Mouse (Mus musculus) liver, postnatal 0 days (tissue): Measurements from ENCODE around the gene Celsr3. TPM values are rescaled to one million over a fixed set of nuclear protein-coding genes. Genes with fewer than 3 reads are reported as not detected.

Experiments
- ATAC-seq: fragments of 200-750 bp; cut with Nextera tagmentation; 2 replicates; pipeline ENCODE4 v1.8.0; 2017; ENCODE audit warnings: mild to moderate bottlenecking, moderate library complexity
- DNase-seq: peaks from one replicate; pipeline ENCODE4 v3.0.0-alpha.2; 2016
- H3K27ac ChIP-seq: fragments of 300-500 bp; sonication (generic); 2 replicates; pipeline ENCODE4 v1.5.1; 2014; ENCODE audit warnings: antibody characterized with exemption, moderate library complexity, mild to moderate bottlenecking, low read depth
- H3K27me3 ChIP-seq: fragments of 300-500 bp; sonication (generic); 2 replicates; pipeline ENCODE4 v1.6.1; 2014; ENCODE audit warnings: low read length, control low read depth, mixed read lengths; ENCODE audit not compliant: insufficient read depth
- H3K36me3 ChIP-seq: fragments of 300-500 bp; sonication (generic); replicated peaks from 2 replicates; pipeline ENCODE4 v1.6.1; 2014; ENCODE audit warnings: mild to moderate bottlenecking, control low read depth, low read length, moderate library complexity, mixed read lengths; ENCODE audit not compliant: insufficient read depth
- H3K4me1 ChIP-seq: fragments of 300-500 bp; sonication (generic); 2 replicates; pipeline ENCODE4 v1.6.1; 2014; ENCODE audit warnings: antibody characterized with exemption, mild to moderate bottlenecking, control low read depth; ENCODE audit not compliant: insufficient read depth
- H3K4me2 ChIP-seq: fragments of 300-500 bp; sonication (generic); 2 replicates; pipeline ENCODE4 v1.6.1; 2014; ENCODE audit warnings: low read depth, mild to moderate bottlenecking, low read length, moderate library complexity, mixed read lengths
- H3K4me3 ChIP-seq: fragments of 300-500 bp; sonication (generic); 2 replicates; pipeline ENCODE4 v1.5.1; 2014; ENCODE audit warnings: low read depth, low read length
- H3K9ac ChIP-seq: fragments of 300-500 bp; sonication (generic); replicated peaks from 2 replicates; pipeline ENCODE4 v1.6.1; 2014; ENCODE audit warnings: mild to moderate bottlenecking, moderate library complexity
- H3K9me3 ChIP-seq: fragments of 300-500 bp; sonication (generic); 2 replicates; pipeline ENCODE4 v1.6.1; 2016; ENCODE audit warnings: mild to moderate bottlenecking, control low read depth, low read length, mixed read lengths
- CTCF ChIP-seq: sonication (generic); IDR thresholded peaks from 2 replicates; pipeline ENCODE4 v1.5.1; 2016; ENCODE audit warnings: antibody characterized with exemption, low read depth
- EP300 ChIP-seq: IDR thresholded peaks from 2 replicates; pipeline ENCODE4 v1.6.1; 2016; ENCODE audit warnings: antibody characterized with exemption, low read depth, mild to moderate bottlenecking
- WGBS: fragments of 180-500 bp; shearing (Covaris S2); extraction: QIAGEN DNeasy Blood & Tissue Kit; methylation state at CpG from one replicate; pipeline ENCODE4 v1.1.7; 2014; ENCODE audit not compliant: insufficient replicate concordance; 5-methylcytosine and 5-hydroxymethylcytosine counted together
- polyA plus RNA-seq: library from polyadenylated mRNA; unstranded; fragments of >200 nt; fragmentation: Nextera tagmentation; extraction: Ambion mirVana; gene quantifications from 2 replicates; pipeline ENCODE4 v1.2.1, GENCODE M21; 2015

Gene Celsr3
- polyA plus RNA-seq, 1 experiment from 2014 or later = 0.23 TPM

- H3K27me3 ChIP-seq = no peaks in the 10 kb centered on the region
These were observed 33.4 kb upstream of the Celsr3 start for GRCm38 (mm10) chr9:108792730-108793129.

GRCm38 (mm10) chr9:108795281-108795680, 30.8 kb upstream of the Celsr3 start:
- H3K27ac ChIP-seq = peak overlapping the region; percentile 95
- 36% methylated on average over 2 of the region's 2 CpGs for WGBS

More at GRCm38 (mm10) chr9:108792730-108793129, 33.4 kb upstream of the Celsr3 start:
- Histone ChIP-seq H3K27ac (peak overlapping the region; percentile 45), H3K36me3 (peaks cover 23% of the 10 kb centered on the region), H3K9me3 (no peaks in the 10 kb centered on the region), H3K9ac (no peak overlapping the region), H3K4me3 (no peak overlapping the region), H3K4me2 (peak overlapping the region; percentile 36), H3K4me1 (peaks cover 72% of the 10 kb centered on the region)
- ATAC-seq (peak; percentile 20), DNase-seq (no peak)
- TF ChIP-seq EP300 = no peak
- no peak for TF ChIP-seq CTCF
- 31% methylated on average over 3 of the region's 3 CpGs for WGBS

DNA sequence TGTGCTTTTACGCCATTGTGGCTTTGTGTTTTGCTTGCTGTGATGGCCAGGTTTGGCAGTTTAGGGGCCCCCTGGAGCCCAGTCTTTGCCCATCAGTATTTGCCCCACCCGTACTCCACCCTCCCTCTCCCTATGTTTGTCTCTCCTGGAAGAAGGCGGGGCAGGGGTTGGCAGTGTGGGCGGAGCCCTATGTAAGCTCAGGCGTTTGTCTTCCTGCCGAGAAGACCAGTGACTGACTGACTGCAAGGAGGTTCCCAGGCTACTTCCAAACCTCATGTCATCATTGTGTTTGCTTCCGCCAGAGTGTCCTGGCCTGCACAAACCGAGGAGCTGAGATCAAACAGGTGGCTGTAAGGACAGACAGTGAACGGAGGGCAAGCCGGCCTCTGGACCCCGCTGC, 30.4 kb upstream of the Celsr3 start:
- WGBS = 32% methylated on average over 11 of the region's 11 CpGs
- H3K4me1 ChIP-seq = peaks cover 51% of the 10 kb centered on the region
- H3K4me3 ChIP-seq = peak overlapping the region; percentile 57
- H3K4me2 ChIP-seq = peak overlapping the region; percentile 71
- peaks cover 43% of the 10 kb centered on the region for H3K36me3 ChIP-seq
- H3K9ac ChIP-seq = peak overlapping the region; percentile 69
- DNase-seq = peak; percentile 83
- no peaks in the 10 kb centered on the region for H3K27me3 ChIP-seq
- H3K27ac ChIP-seq = peak overlapping the region; percentile 95
- ATAC-seq = peak; percentile 90
- TF ChIP-seq CTCF = no peak
- 0 out of 2 replicates have a peak, but pooled peaks have one; percentile 2 for TF ChIP-seq EP300
- no peaks in the 10 kb centered on the region for H3K9me3 ChIP-seq

More at GRCm38 (mm10) chr9:108795281-108795680, 30.8 kb upstream of the Celsr3 start:
- no peaks in the 10 kb centered on the region for H3K9me3 ChIP-seq
- ATAC-seq = peak; percentile 74
- TF ChIP-seq EP300 (peak; percentile 31; the same call in 1 of the 2 replicates), CTCF (no peak)
- H3K4me2 ChIP-seq = peak overlapping the region; percentile 71
- peak overlapping the region; percentile 38 for H3K9ac ChIP-seq
- H3K4me1 ChIP-seq = peaks cover 56% of the 10 kb centered on the region
- H3K36me3 ChIP-seq = peaks cover 41% of the 10 kb centered on the region
- peak overlapping the region; percentile 57 for H3K4me3 ChIP-seq
- no peaks in the 10 kb centered on the region for H3K27me3 ChIP-seq
- DNase-seq = no peak

DNA sequence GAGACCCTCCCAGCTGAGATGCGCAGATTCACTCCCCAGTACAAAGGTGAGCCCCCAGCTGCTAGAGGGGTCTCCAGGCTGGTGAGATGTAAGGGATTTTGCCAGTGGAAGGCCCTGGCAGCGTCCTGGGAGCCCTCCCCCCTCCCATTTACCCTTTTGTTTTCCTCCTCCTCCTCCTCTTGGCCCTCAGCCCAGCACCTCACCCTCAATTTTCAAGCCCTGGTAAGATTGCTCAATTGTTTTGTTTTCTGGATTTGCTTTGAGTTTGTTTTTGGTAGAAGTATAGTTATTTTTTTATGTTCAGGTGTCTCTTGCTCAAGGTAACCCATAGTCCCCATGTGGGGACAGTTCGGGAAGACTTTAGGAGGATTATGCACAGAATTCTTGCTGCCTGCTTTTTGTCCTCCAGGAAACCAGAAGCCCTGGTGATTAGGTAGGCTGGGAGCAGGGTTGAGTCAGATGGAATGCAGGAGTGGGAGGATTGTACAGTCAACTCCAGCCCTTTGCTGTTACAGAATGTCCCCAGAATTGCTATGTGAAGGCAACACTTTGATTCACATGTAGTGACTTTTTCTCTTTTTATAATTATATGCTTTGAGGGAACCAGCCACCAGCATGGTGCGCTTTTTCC, 29.7 kb upstream of the Celsr3 start:
- TF ChIP-seq CTCF (no peak), EP300 (no peak)
- H3K4me1 ChIP-seq = peaks cover 48% of the 10 kb centered on the region
- peak overlapping the region; percentile 95 for H3K27ac ChIP-seq
- H3K27me3 ChIP-seq = no peaks in the 10 kb centered on the region
- peak; percentile 17; the same call in 1 of the 2 replicates for ATAC-seq
- DNase-seq = peak; percentile 61
- H3K36me3 ChIP-seq = peaks cover 50% of the 10 kb centered on the region
- H3K4me3 ChIP-seq = peak overlapping the region; percentile 57
- H3K9ac ChIP-seq = peak overlapping the region; percentile 69
- H3K4me2 ChIP-seq = peak overlapping the region; percentile 71
- no peaks in the 10 kb centered on the region for H3K9me3 ChIP-seq
- WGBS = 80% methylated on average over 4 of the region's 4 CpGs

DNA sequence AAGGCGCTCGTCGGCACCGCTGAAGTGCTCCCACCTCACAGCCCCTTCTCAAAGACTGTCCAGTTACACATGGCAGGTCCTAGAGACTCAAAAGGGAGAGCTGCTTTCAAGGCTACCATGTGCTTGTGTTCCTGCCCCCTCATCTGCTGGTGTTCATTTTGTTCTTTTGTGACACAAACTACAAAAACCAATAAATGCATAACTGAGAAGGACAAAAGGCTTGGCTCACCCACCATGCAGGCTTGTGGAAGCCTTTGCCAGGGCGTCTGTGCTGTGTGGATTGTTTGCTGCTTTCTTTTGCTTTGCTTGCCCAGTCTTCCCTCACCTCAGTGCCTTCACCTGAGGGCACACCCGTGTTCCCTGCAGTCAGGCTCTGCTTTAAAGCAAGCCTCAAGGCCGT, 28.6 kb upstream of the Celsr3 start:
- Histone ChIP-seq H3K4me2 (peak overlapping the region; percentile 71), H3K27me3 (no peaks in the 10 kb centered on the region), H3K4me3 (peak overlapping the region; percentile 57), H3K9ac (peak overlapping the region; percentile 69), H3K9me3 (no peaks in the 10 kb centered on the region), H3K4me1 (peaks cover 38% of the 10 kb centered on the region), H3K36me3 (peaks cover 60% of the 10 kb centered on the region), H3K27ac (peak overlapping the region; percentile 95)
- ATAC-seq = no peak
- peak; percentile 12 for DNase-seq
- 86% methylated on average over 7 of the region's 7 CpGs for WGBS
- no peak for TF ChIP-seq CTCF
- no peak for TF ChIP-seq EP300

GRCm38 (mm10) chr9:108798508-108799075, 27.5 kb upstream of the Celsr3 start:
- TF ChIP-seq EP300 (no peak), CTCF (no peak)
- Histone ChIP-seq H3K9me3 (no peaks in the 10 kb centered on the region), H3K4me1 (peaks cover 27% of the 10 kb centered on the region), H3K4me3 (peak overlapping the region; percentile 57; the same call in 1 of the 2 replicates), H3K36me3 (peaks cover 69% of the 10 kb centered on the region), H3K27me3 (no peaks in the 10 kb centered on the region), H3K4me2 (peak overlapping the region; percentile 71), H3K27ac (peak overlapping the region; percentile 16; the same call in 1 of the 2 replicates), H3K9ac (peak overlapping the region; percentile 69; the same call in 1 of the 2 replicates)
- ATAC-seq (no peak), DNase-seq (peak; percentile 12)
- WGBS = 88% methylated on average over 5 of the region's 5 CpGs
